Mouse (Mus musculus): ENCODE data around the gene Foxm1.
"Not testable (repeated sequence)": the region's sequence is repeated elsewhere in the genome, so short reads cannot be mapped to it uniquely, and the experiment has no call there.

Gene Foxm1

GRCm38 (mm10) chr6:128376371-128377085, 13.8 kb downstream of the Foxm1 start:
- peak; percentile 27 to 32 for DNase-seq (ENCODE audit: low spot score in 2 of 2)

DNA sequence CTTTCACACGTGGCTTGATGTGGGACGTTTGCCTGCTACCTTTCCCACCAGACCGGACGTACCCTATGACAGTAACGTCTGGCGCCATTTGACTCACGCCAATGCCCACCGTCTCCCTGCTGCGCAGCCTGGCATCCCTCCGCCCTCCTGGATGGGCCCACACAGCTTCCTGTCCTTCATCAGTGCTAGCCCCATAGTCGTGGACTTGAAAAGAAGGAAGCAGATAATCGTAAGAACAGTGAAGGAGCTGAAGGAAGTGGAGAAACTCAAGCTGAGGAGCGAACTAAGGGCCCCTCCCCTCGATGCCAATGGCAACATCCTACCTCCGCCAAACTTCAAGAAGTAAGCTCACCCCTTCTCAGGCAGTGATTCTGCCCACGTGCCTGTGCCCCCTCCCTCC, 16.9 kb downstream of the Foxm1 start:
- no peak for DNase-seq (ENCODE audit: low spot score in 2 of 2)

- not testable (repeated sequence) for DNase-seq (ENCODE audit: low spot score in 2 of 2)
Measured at GRCm38 (mm10) chr6:128380594-128381167, 17.9 kb downstream of the Foxm1 start.

DNA sequence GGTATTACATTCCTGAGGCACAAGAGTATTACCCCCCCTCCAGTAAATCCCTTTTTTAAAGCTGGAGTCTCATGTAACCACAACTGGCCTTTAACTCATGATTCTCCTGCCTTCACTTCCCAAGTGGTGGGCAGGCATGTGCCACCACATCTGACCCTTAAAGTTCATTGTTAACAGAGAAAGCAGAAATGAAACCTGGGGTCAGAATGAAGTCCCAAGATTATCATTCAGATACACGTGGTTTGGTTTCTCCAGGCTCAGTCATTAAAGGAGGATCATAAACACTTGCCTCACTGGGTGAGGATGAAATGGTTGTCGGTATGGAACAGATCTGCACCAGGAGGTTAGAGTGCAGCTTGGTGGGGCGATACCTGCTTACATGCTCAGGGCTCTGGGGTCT, 18.5 kb downstream of the Foxm1 start:
- no peak for DNase-seq (ENCODE audit: low spot score in 2 of 2)

DNA sequence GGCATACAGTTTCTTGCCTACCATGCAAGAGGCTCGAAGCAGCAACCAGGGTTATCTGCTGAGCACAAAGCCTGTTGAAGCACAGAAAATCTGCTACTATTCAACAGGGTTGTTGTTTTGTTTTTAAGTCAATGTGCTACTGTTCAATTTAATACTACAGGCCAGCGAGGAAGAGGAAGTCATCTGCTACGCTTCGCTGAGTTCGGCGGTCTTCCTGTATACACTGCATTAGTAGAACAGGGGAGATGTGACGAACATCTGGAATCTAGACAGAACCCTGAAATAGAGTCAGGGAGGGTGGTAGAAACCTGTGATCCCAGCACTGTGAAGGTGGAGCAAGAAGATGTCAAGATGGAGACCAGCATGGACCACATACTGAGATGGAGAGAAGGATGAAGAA, 21.0 kb downstream of the Foxm1 start:
- DNase-seq (ENCODE audit: low spot score in 2 of 2) = no peak

- DNase-seq (ENCODE audit: low spot score in 2 of 2) = no peak
Measured at GRCm38 (mm10) chr6:128385026-128385425, 22.3 kb downstream of the Foxm1 start.

DNA sequence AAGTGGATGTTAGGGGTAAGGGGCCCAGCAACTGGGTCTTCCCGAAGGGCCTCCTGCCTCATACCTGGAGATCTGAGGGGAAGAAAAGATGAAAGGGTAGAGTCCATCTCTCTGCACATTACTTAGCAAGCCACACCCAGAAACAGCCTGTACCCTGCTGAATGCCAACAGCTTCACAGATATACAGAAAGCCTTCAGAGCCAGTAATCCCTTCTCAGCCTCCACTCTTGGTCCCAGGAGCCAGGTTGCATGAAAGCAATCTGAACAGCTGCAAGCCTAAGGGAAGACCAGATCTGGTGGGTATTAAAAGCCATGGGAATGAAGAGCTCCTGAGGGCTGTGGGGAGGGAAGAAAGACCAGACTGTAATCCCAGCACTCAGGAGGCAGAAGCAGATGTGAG, 26.4 kb downstream of the Foxm1 start:
- no peak for DNase-seq (ENCODE audit: low spot score in 2 of 2)

DNA sequence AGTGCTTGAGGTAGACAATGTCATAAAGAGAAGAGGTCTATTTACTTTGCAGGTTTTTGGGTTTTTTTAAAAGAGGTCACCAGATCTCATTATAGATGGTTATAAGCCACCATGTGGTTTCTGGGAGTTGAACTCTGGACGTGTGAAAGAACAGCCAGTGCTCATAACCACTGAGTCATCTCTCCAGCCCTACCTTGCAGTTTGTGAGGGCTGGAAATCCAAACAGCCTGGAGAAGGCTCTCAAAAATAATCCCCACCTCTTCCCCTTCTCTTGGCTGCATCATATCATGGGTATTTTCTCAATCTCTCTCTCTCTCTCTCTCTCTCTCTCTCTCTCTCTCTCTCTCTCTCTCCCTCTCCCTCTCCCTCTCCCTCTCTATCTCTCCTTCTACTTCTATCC, 27.9 kb downstream of the Foxm1 start:
- no peak for DNase-seq (ENCODE audit: low spot score in 2 of 2)

GRCm38 (mm10) chr6:128397574-128398261, 35.0 kb downstream of the Foxm1 start:
- peak in 1 of 2 experiments; percentile 51 for DNase-seq (ENCODE audit: low spot score in 2 of 2)

DNA sequence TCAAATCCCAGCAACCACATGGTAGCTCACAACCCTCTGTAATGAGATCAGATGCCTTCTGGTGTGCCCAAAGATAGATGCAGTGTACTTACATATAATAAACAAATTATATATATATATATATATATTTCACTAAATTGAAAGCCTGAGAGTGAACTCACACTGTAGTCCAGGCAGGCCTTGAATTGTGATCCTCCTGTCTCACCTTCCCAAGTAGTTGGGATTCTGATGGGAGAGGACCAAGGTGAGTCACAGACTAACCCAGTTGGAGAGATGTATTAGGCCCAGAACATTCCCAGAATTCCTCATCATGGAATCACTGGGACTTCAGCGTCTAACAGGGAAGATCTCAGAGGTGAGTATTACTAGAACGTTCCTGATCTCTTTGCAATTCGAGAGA, 36.2 kb downstream of the Foxm1 start, which contains the start of gene Nrip2:
Gene Nrip2 (plus strand): TSS at position 301 of the 400 bp plus-strand sequence.
- no peak for DNase-seq (ENCODE audit: low spot score in 2 of 2)

DNA sequence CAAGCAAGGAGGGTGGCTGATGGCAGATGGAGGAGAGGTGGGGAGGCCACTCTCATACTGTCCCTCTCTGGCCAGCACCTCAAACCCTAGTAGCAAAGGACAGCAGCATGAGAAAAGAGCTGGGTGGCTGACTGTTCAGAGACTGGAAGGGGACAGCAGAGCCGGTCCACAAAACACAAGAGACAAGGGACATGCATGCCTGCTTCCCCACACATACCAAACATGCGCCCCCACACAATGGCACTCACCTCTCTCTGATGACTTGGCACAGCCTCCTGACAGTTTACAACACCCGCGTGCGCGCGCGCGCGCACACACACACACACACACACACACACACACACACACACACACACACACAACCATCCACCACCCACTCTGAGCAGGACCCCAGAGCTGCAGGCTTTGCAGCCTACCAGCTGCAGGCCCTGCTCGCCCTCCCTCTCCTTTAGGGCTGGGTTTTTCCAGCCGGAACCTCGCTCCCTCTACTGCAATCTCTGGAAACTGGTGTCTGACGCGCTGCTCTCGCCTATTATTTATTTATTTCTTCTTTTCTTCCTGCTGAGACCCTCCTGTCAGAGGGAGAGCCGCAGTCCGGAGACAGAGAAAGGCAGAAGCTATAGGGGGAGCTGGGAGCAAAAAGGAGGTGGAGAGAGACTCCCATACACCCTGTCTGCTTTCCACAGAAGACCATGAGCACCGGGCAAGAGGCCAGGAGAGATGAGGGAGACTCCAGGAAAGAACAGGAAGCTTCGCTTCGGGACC, 36.8 kb downstream of the Foxm1 start:
- no peak for DNase-seq (ENCODE audit: low spot score in 2 of 2)

- DNase-seq (ENCODE audit: low spot score in 2 of 2) = no peak
Measured at GRCm38 (mm10) chr6:128404708-128405107, 41.9 kb downstream of the Foxm1 start.

DNA sequence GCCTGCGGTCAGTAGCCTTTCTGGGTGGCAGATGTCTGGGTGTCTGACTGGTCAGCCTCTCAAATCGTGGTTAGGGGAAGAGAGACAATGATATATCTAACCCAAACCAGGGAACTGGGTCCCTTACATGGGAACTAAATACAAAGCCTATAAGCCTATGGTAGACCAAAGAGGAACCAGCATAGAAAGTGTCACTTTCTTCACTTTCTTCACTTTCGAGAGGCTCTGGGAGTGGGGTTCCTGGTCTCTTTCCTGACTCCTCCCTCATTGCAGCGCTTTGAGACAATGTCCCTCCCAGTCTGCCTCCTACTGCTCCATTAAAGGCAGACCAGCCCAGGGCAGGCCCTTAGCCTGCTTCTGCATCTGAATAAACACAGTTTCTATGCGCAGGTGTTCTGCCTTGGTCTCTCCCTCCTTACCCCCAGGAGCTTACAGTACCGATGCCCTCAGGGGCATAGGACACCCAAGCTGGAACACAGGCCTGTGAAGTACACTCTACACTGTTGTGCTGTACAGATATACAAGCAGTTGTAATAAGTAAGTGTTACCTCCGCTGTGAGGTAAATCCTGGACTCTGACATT, 45.9 kb downstream of the Foxm1 start:
- no peak for DNase-seq (ENCODE audit: low spot score in 2 of 2)

DNA sequence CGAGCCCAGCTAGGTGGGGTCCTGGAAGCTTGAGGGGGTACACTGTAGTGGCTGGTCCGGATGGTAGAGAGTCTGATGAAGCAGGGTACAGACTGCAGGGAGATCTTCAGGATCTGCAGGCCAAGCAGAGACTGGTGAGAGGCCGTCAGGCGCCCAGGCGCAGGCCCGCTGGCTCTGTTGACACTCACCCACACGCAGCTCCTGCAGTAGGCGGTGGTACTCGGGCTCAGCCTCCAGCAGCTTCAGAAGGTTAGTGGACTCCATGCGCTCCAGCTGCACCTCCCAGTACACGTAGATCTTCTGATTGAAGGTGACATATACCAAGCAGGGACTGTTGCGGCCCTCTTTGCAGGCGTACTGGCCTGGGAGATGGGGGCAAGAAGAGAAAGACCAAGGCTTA, 47.5 kb downstream of the Foxm1 start:
- no peak for DNase-seq (ENCODE audit: low spot score in 2 of 2)

- peak; percentile 74 to 80 for DNase-seq (ENCODE audit: low spot score in 2 of 2)
Measured at GRCm38 (mm10) chr6:128411115-128411514, 48.3 kb downstream of the Foxm1 start.

- DNase-seq (ENCODE audit: low spot score in 2 of 2) = no peak
Measured at GRCm38 (mm10) chr6:128416169-128416568, 53.4 kb downstream of the Foxm1 start.

DNA sequence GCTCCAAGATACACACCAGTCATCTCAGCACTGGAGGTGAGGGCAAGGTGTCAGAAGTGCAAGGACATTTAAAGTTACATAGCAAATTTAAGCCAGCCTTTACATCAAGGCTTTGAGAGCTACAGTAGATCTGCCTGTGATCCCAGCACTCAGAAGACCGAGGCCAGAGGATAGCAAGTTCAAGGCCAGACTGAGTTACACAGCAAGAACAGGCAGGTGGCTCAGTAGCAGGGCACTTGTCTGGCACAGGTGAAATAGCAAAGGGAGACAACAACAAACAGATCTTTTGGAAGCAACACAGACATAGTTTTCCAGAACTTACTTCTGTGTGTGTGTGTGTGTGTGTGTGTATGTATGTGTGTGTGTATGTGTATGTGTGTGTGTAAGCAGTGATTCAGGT, 55.3 kb downstream of the Foxm1 start:
- DNase-seq (ENCODE audit: low spot score in 2 of 2) = no peak

DNA sequence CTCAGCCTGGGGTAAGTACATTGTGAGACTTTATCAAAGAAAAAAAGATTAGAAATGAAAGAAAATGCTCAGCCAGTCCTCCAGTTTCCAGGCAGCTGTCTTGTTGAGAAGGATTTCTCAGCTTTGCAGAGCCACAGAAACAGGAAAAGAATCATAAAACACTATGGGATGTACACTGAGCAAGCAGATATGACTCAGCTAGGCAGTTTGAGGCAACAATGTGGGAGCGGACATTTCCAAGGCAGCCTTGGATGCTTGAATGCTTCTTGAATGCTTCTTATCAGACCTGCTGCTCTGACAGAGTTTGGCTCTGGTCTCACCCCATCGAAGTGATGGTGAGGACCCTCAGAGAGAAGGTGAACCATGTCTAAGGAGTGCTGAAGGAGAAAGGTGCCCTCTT, 58.3 kb downstream of the Foxm1 start:
- no peak for DNase-seq (ENCODE audit: low spot score in 2 of 2)

GRCm38 (mm10) chr6:128421480-128421879, 58.7 kb downstream of the Foxm1 start:
- no peak for DNase-seq (ENCODE audit: low spot score in 2 of 2)

DNA sequence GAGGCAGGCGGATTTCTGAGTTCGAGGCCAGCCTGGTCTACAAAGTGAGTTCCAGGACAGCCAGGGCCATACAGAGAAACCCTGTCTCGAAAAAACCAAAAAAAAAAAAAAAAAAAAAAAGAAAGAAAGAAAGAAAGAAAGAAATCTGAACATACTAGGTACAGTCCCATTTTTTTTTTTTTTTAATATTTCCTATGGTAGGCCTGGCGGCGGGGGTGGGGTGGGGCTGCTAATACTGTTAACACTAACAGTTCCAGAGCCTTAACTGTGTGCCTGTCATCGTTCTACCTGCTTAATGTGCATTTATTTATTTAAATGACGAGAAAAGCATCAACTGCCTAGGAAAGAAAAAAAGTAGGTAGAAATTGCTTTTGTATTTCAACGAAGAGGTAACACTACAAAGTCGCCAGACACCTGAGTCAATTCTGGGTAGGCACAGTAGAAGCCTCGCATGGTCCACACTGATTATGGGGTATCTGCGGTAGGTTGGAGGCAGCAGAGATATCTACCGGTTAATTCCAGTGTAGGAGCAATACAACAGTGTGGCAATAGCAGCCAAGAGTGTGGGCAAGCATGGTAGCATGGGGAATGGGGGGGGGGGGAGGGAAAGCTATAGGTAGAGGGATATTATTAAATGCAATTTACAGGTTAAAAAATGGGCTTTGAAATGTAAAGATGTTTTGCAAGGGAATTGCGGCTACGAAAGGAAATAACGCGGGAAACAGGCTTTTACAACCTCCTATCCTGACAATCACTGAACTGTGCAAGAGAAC, 60.9 kb downstream of the Foxm1 start:
- no peak for DNase-seq (ENCODE audit: low spot score in 2 of 2)

Data from urinary bladder, postnatal 36 days (tissue).